Mouse (Mus musculus) testis, postnatal 14 days (tissue): ENCODE measurements around the gene Nudt3.

Source experiments
- DNase-seq: peaks from one replicate; pipeline ENCODE4 v3.0.0; 2021; ENCODE audit warnings: low spot score

Gene Nudt3

GRCm38 (mm10) chr17:27564391-27565162 lies 58.7 kb downstream of the Nudt3 start:
- DNase-seq, result no peak

DNA sequence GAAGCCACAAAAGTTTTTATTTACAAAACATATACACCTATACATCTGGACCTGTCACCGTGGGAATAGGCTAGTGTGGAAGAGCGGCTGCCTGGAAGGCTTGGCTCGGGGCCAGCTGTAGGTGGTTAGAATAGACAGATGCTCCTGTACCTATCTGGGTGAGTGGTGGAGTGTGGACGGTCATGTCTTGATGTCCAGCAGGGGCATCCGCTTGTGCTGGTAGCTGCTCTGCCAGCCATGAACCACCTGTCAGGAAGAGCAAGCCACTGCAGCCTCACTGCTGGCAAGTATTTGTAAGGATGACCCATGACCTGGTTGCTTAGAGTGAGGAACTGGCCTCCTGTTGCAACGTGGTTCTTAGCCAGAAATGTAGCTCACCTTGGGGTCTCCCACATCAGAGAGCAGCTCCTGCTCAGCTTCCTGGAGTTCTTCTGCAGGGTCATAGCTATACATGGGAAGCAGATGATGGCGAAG lies 59.5 kb downstream of the Nudt3 start:
- no peak for DNase-seq

- no peak for DNase-seq
Measured at GRCm38 (mm10) chr17:27561809-27562526, 61.3 kb downstream of the Nudt3 start.

GRCm38 (mm10) chr17:27560926-27561480 lies 62.3 kb downstream of the Nudt3 start:
- no peak for DNase-seq

- DNase-seq, result no peak
Measured at GRCm38 (mm10) chr17:27559596-27559995, 63.7 kb downstream of the Nudt3 start.

GRCm38 (mm10) chr17:27558845-27559244 lies 64.5 kb downstream of the Nudt3 start:
- no peak for DNase-seq

- DNase-seq, result no peak
Measured at GRCm38 (mm10) chr17:27557927-27558661, 65.2 kb downstream of the Nudt3 start.

GRCm38 (mm10) chr17:27557181-27557926 lies 65.9 kb downstream of the Nudt3 start:
- DNase-seq, result peak; percentile 73

DNA sequence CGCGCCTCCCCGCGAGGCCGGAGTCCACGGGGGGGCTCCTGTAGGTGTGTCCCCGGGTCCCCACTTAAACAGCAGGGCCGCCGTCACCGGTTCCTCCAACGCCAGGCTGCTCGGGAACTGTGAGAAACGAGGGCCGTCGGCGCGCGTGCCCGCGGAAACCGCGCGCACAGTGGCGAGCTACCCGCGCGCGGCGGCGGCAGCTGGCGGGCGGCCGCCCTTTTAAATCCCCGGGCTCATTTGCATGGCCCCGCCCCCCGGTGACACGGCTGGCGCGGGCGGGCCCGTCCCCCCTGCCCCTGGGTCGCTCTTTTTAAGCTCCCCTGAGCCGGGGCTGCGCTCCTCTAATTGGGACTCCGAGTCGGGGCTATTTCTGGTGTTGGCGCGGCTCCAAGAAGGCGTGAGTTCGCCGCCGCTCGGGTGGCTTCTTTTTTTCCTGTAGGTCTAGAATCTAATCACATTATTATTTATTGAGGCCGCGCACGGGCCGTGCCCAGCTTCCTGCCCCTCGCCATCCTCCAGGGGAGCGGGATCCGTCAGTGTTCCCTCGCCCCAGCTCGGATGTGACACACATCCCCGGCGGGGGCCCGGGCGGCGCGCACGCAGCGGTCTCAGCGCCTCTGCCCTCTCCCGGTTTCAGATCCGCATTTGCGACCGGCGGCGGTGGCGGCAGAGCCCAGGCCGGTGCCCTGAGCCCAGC lies 66.8 kb downstream of the Nudt3 start, which contains the start of gene Hmga1:
Hmga1 (plus strand) TSS at position 183 of the 697 bp plus-strand sequence.
- DNase-seq, result peak; percentile 86

DNA sequence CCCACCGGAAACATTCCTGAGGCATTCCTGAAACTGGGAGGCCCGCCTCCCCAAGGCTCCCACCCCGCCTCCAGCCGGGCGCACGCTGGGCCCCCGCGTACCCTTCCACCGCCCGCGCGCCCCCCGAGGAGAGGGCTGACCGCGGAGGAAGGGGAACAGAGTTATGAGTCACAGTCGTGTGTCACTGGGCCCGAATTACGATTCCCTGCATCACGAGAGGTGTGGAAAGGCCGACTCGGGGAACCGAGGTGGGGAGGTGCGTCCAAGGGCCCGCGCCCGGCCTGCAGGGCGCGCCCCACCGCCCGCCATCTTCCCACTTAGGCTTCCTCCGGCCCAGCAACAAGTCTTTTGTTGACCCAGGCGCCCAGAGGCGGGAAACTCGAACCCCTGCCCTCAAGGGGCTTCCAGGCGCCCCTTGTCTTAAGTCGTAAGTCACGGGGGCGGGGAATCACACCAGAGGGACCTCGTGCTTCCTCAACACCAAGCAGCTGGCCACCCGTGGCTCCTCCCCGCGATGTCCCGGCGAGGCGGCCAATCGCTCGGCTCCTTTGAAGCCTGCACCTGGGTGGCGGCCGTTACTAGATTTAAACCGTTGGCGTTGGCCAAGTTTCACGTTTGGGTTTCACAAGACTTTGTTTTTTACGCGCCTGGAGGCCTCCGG lies 67.7 kb downstream of the Nudt3 start:
- DNase-seq, result peak; percentile 90

- DNase-seq, result peak; percentile 82
Measured at GRCm38 (mm10) chr17:27555075-27555511, 68.2 kb downstream of the Nudt3 start.

GRCm38 (mm10) chr17:27554062-27554960 lies 69.0 kb downstream of the Nudt3 start:
- DNase-seq, result no peak

DNA sequence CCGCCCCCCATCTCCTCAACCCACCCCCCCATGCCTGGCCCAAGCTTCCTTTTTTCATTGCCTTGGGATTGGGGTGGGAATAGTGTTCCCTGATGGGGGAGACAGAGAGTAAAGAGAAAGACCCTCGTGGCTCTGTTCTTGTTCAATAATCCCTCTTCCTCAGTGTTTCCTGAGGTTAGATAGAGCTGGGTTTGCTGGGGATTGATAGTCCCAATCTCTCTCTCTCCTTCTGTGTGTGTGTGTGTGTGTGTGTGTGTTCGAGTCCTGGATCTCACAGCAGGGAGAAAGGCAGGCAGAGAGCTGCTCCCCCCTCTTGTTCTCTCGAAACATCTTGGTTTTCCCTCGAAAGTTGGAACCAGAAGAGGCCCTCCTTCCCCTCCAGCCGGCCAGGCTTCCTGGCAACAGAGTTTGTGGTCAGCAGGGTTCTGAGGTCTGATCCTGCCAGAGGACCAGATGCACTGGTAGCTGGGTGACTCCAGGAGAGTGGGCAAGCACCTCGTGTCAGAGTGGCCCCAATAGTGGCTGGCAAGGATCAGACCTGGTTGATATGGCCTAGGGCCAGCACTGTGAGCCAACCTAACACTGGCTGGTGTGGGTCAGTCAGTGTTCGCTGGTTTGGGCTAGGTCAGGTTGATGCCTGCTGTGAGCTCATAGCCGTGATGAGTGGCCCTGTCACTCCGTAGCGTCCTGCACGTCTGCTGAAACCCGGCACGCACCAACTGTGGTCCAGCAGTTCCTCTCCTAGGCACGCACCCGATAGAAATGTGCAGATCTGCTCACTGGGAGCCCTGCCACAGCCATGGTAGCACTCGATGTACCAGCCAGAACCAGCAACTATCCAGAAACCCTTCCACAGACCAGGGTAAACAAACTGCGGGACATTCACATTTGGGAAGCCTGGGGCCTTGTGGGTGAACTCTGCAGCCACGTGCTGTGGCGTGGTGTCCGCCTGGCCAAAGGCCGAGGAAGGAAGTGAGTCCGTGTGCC lies 70.8 kb downstream of the Nudt3 start:
- DNase-seq, result no peak

GRCm38 (mm10) chr17:27551393-27551940 lies 71.8 kb downstream of the Nudt3 start:
- DNase-seq, result no peak

DNA sequence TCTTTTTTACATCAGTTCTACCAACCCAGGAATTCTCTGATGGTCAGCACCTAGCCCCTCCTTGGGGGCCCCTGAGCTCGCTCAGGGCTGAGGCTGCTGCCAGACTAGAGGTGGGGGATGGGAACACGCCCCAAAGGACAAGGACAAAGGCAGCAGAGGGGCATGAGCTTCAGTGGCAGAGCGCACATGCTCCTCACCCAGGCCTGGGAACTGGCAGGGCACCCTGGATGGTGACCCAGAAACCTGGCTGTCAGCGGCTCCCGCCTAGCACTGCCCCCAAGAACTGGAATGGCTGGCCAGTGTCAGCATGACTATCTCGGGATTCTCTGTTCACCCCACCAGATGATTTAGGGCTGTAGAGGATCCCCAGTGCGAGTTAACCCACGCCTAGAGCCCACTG lies 74.1 kb downstream of the Nudt3 start:
- no peak for DNase-seq

- no peak for DNase-seq
Measured at GRCm38 (mm10) chr17:27547253-27547868, 75.9 kb downstream of the Nudt3 start.

DNA sequence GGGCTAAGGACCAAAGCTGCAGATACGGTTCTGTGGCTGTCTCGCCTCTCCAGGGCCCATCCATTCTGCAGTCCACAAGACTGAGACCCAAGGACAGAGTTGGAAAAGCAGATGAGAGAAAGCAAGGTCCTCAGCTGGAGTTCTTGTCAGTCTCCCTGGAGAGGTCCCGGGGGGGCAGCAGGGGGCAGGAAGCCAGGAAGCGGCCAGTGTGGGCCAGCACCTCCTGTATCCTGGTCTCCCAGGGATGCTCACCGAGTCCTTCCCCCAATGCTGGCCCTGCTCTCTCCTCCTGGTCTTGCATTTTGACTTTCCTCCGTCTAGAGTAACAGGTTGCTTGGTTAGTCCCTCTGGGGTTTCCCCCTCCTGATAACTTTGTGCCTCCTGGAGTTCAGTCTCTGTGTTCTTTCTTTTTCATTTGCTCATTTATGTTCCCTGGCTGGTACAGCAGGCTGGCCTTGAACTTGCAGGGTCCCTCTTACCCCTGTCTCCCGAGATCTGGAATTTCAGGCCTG lies 76.7 kb downstream of the Nudt3 start:
- DNase-seq, result no peak
